Mouse (Mus musculus): Measurements from ENCODE around the gene Fam184a. TPM values are rescaled to one million over a fixed set of nuclear protein-coding genes. Genes with fewer than 3 reads are reported as not detected.

Gene Fam184a
- polyA plus RNA-seq (2015; fragmentation: Nextera tagmentation; extraction: Ambion mirVana), result 0.05 and 0.06 TPM in 2 replicates

- Histone ChIP-seq H3K27ac (ENCODE audit: low read depth) (no peak within 1 kb of the TSS), H3K36me3 (replicated peaks; ENCODE audit: insufficient read depth, low read length) (no peaks in the 10 kb centered on the region), H3K4me1 (ENCODE audit: insufficient read depth) (peaks cover 3% of the 10 kb centered on the region; the same call in 1 of the 2 replicates), H3K27me3 (ENCODE audit: insufficient read depth, low read length) (peaks cover 19% of the 10 kb centered on the region), H3K4me2 (ENCODE audit: low read depth, low read length) (peak within 1 kb of the TSS; percentile 90), H3K4me3 (ENCODE audit: low read depth, low read length) (peak within 1 kb of the TSS; percentile 56), H3K9ac (replicated peaks) (peak within 1 kb of the TSS; percentile 26; the same call in 1 of the 2 replicates), H3K9me3 (ENCODE audit: low read length) (no peaks in the 10 kb centered on the region)
- DNase-seq (peak; percentile 33), ATAC-seq (peak; percentile 10; the same call in 1 of the 2 replicates)
- 11% methylated on average over 33 of the region's 71 CpGs for WGBS (ENCODE audit: insufficient replicate concordance)
- TF ChIP-seq CTCF (IDR thresholded peaks at IDR 0.05; ENCODE audit: low read depth) (no peak), EP300 (IDR thresholded peaks at IDR 0.05; ENCODE audit: low read depth) (no peak)
Observed at GRCm38 (mm10) chr10:53750955-53751652, at the start of gene Fam184a. Gene Fam184a, minus strand, starts transcription at chr10:53751123.

DNA sequence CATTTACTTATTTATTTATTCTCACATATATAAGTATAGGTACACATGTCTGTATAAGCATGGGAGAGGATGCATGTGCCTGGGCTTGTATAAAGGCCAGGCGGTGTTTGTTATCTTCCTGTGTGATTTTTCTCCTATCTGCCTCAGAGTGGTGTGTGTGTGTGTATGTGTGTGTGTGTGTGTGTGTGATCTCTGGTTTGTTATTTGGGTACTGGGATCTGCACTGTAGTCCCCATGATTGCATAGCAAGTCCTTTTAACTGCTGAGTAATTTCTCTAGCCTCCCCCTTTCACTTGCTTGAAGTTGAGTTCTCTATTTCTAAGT lies 45.3 kb upstream of the Fam184a start:
- Histone ChIP-seq H3K4me3 (ENCODE audit: low read depth, low read length) (no peak overlapping the region), H3K4me2 (ENCODE audit: low read depth, low read length) (no peak overlapping the region), H3K9ac (replicated peaks) (no peak overlapping the region), H3K27me3 (ENCODE audit: insufficient read depth, low read length) (no peaks in the 10 kb centered on the region), H3K4me1 (ENCODE audit: insufficient read depth) (no peaks in the 10 kb centered on the region), H3K27ac (ENCODE audit: low read depth) (no peak overlapping the region), H3K9me3 (ENCODE audit: low read length) (no peaks in the 10 kb centered on the region), H3K36me3 (replicated peaks; ENCODE audit: insufficient read depth, low read length) (no peaks in the 10 kb centered on the region)
- DNase-seq (no peak), ATAC-seq (no peak)
- WGBS (ENCODE audit: insufficient replicate concordance), result 87% methylated on average over 1 of the region's 1 CpGs
- TF ChIP-seq EP300 (IDR thresholded peaks at IDR 0.05; ENCODE audit: low read depth), result no peak
- TF ChIP-seq CTCF (IDR thresholded peaks at IDR 0.05; ENCODE audit: low read depth), result no peak

DNA sequence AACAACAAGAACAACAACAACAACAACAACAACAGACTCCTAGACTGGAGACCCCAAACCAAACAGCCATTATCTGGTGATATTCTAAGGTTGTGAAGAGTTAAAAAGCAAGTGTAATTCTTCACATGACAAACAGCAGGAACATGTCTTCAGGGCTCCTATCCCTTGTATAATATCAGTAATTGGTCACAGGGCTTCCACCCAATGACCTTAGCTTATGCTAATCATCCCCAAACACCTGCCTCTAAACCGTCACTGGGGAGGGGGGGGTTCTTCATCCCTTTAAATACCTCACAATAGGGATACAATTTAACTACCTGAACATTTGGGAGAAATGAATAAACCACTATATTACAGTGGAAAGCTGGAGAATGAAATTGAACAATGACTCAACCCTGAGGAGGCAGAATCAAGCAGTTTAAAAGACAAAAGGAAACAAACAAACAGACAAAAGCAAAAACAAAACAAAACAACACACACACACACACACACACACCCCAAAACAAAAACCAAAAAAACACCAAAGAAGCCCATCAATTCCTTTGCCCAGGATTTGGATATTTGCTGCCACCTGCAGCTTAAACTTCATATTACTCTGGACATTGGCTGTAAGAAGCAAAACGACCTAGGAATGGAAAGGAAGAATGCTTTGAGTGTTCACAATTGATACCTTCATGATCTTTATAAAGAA lies 44.8 kb upstream of the Fam184a start:
- DNase-seq (no peak), ATAC-seq (no peak)
- TF ChIP-seq EP300 (IDR thresholded peaks at IDR 0.05; ENCODE audit: low read depth) (no peak), CTCF (IDR thresholded peaks at IDR 0.05; ENCODE audit: low read depth) (peak; percentile 49)
- H3K36me3 ChIP-seq (replicated peaks; ENCODE audit: insufficient read depth, low read length), result no peaks in the 10 kb centered on the region
- H3K4me1 ChIP-seq (ENCODE audit: insufficient read depth), result no peaks in the 10 kb centered on the region
- no peaks in the 10 kb centered on the region for H3K9me3 ChIP-seq (ENCODE audit: low read length)
- H3K27me3 ChIP-seq (ENCODE audit: insufficient read depth, low read length), result no peaks in the 10 kb centered on the region
- 13% methylated on average over 2 of the region's 2 CpGs for WGBS (ENCODE audit: insufficient replicate concordance)
- no peak overlapping the region for H3K4me2 ChIP-seq (ENCODE audit: low read depth, low read length)
- H3K9ac ChIP-seq (replicated peaks), result no peak overlapping the region
- H3K27ac ChIP-seq (ENCODE audit: low read depth), result no peak overlapping the region
- no peak overlapping the region for H3K4me3 ChIP-seq (ENCODE audit: low read depth, low read length)

GRCm38 (mm10) chr10:53791281-53791680 lies 40.4 kb upstream of the Fam184a start:
- Histone ChIP-seq H3K36me3 (replicated peaks; ENCODE audit: insufficient read depth, low read length) (no peaks in the 10 kb centered on the region), H3K4me1 (ENCODE audit: insufficient read depth) (no peaks in the 10 kb centered on the region), H3K9ac (replicated peaks) (no peak overlapping the region), H3K4me3 (ENCODE audit: low read depth, low read length) (no peak overlapping the region), H3K27me3 (ENCODE audit: insufficient read depth, low read length) (no peaks in the 10 kb centered on the region), H3K27ac (ENCODE audit: low read depth) (no peak overlapping the region), H3K4me2 (ENCODE audit: low read depth, low read length) (no peak overlapping the region), H3K9me3 (ENCODE audit: low read length) (no peaks in the 10 kb centered on the region)
- ATAC-seq (no peak), DNase-seq (no peak)
- WGBS (ENCODE audit: insufficient replicate concordance), result 58% methylated on average over 2 of the region's 2 CpGs
- TF ChIP-seq CTCF (IDR thresholded peaks at IDR 0.05; ENCODE audit: low read depth) (no peak), EP300 (IDR thresholded peaks at IDR 0.05; ENCODE audit: low read depth) (no peak)

GRCm38 (mm10) chr10:53776591-53776990 lies 25.7 kb upstream of the Fam184a start:
- no peak for TF ChIP-seq EP300 (IDR thresholded peaks at IDR 0.05; ENCODE audit: low read depth)
- ATAC-seq, result no peak
- Histone ChIP-seq H3K4me3 (ENCODE audit: low read depth, low read length) (no peak overlapping the region), H3K9ac (replicated peaks) (no peak overlapping the region), H3K27me3 (ENCODE audit: insufficient read depth, low read length) (no peaks in the 10 kb centered on the region), H3K4me2 (ENCODE audit: low read depth, low read length) (no peak overlapping the region), H3K9me3 (ENCODE audit: low read length) (peaks cover 3% of the 10 kb centered on the region; the same call in 1 of the 2 replicates), H3K4me1 (ENCODE audit: insufficient read depth) (no peaks in the 10 kb centered on the region), H3K36me3 (replicated peaks; ENCODE audit: insufficient read depth, low read length) (no peaks in the 10 kb centered on the region), H3K27ac (ENCODE audit: low read depth) (no peak overlapping the region)
- WGBS (ENCODE audit: insufficient replicate concordance), result 69% methylated on average over 2 of the region's 2 CpGs
- no peak for DNase-seq

GRCm38 (mm10) chr10:53772708-53773107 lies 21.8 kb upstream of the Fam184a start:
- Histone ChIP-seq H3K36me3 (replicated peaks; ENCODE audit: insufficient read depth, low read length) (no peaks in the 10 kb centered on the region), H3K4me3 (ENCODE audit: low read depth, low read length) (no peak overlapping the region), H3K27me3 (ENCODE audit: insufficient read depth, low read length) (no peaks in the 10 kb centered on the region), H3K9me3 (ENCODE audit: low read length) (no peaks in the 10 kb centered on the region), H3K4me1 (ENCODE audit: insufficient read depth) (no peaks in the 10 kb centered on the region), H3K4me2 (ENCODE audit: low read depth, low read length) (no peak overlapping the region), H3K9ac (replicated peaks) (no peak overlapping the region), H3K27ac (ENCODE audit: low read depth) (no peak overlapping the region)
- ATAC-seq (no peak), DNase-seq (no peak)
- no peak for TF ChIP-seq CTCF (IDR thresholded peaks at IDR 0.05; ENCODE audit: low read depth)
- no peak for TF ChIP-seq EP300 (IDR thresholded peaks at IDR 0.05; ENCODE audit: low read depth)
- WGBS (ENCODE audit: insufficient replicate concordance), result 69% methylated on average over 4 of the region's 4 CpGs
